Mouse (Mus musculus) kidney, adult 11 months (tissue): ENCODE results near the gene Nup54.

Experiments
- DNase-seq: peaks from one replicate; pipeline ENCODE4 v3.0.0; 2022

The Nup54 gene

DNA sequence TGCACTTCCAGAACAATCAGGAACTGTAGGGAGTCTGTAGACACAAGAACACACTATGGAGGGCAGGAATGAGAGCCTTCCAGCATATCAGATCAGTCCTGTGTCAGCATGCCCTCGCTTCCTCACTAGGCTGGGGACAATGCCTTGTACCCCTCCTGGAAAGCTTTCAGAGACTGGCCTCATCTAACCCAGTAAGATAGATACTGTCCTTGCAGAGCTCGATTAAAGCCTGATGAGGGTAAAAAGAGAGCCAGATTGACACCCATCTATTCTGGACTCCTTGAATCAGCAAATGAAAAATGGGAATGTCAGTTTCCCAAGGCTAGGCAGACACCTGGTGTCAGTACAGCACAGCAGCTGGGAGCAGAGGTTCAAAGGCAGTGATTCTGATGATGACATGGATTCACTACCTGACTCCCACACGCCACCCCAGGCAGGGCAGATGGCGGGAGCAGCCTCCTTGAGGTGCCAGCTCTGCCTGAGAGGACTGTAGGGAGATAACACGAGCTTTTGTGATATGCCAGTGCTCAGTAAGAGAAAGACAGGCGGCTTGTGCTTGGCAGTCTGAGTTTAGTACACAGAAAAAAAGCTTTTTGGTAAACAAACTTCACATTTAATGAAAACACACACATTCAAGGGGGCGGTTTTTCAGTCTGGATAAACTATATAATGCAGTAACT lies 23.4 kb downstream of the Nup54 start:
- no peak for DNase-seq

DNA sequence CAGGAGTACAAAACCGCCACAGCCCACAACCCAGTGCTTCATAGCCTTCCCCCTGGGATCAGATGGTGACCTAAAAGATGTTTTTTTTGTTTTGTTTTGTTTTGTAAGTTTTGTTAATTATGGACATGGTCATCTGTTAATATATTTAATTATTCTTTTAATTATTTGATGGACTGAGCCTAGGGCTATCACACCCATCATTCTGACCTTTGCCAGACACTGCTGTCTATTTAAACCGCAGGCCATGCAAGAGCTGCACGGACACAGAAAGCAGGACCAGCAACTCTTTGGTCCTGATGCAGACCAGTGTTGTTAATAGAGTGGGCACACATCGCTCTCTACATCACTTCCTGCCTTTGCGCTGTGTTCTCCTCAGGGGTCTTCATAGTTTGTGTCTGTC lies 24.5 kb downstream of the Nup54 start:
- DNase-seq, result no peak

DNA sequence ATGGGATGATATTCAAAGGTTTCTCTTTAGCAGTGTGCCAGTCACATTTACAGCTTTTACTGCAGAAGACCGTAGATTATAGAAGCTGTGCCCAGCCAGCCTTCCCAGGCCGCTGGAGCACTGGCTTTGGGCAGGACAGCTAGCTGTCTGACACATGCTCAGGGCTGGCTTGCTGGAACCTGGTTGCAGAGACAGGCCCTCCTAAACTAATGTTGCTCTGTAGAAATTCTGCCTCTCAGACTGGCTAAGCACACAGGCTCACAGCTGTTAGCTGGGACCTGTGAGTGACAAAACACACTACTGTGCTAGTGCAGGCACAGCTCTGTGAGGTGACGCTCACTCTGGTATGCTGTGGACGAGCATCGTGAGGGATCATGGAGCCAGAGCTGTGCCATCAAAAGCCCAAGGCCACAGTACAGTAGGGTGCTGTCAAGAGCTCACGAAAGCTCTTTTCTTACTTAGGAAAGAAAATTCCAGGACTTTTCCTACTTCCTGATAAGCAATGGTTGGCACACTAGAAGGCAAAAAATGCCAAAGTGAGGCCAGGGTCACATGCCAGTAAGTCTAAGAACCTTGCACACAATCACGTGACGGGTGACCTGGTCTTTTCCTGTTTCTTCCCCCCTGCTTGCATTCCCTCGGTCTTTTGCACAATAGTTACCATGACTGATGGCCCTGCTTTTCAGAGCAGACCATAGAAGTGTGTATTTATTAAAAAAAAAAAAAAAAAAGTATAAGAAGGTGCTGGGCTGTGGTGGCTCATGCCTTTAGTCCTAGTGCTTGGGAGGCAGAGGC lies 25.5 kb downstream of the Nup54 start:
- DNase-seq, result peak; percentile 31

DNA sequence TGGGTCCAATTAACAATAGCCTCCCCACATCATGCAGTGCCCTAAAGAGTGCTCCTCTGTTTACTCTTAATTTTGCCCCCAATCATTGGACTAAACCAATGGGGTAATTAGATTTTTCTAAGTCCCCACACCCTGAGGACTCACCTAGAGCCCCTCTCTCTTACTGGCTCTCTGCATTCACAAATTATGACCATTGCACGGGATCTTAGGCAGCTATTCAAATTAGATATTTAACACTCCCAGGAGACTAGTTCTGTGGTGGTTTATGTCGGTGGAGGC lies 30.7 kb downstream of the Nup54 start:
- DNase-seq, result no peak

DNA sequence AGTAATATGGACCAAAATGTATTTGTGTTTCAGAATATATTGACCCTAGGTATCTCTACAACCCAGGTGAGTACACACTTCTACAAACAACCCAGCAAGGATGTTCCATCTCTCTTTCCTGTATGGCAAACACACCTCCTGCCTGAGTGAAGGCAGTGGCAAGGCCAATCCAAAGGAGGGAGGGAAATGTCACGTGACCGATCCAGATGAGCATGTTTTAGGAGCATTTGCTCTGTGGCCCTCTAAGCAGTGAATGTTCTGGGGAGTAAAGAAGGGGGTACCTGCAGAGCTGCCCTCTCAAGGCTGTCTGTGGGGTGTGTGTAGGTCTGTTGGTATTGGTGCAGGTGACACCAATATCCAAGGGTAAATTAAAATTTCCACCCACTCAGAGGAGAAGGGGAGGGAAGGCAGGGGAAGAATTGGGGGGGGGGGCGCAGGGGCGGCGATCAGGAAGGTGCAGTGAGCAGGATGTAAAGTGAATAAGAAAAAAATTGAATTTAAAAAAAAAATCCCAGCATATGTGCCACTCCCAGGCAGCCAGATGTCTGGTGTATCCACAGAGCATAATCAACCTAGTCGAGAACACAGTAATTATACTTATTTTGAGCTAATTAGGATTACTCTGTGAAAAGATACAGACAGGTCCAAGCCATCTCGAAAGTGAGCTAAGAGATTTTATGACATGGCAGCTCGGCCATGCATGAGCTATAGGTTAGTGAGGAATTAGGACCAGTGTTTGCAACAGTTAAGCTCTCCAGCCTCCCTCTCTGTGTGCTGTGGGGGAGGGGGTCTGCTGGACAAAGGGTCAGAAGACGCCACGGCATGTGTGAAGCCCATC lies 31.2 kb downstream of the Nup54 start:
- DNase-seq, result no peak

DNA sequence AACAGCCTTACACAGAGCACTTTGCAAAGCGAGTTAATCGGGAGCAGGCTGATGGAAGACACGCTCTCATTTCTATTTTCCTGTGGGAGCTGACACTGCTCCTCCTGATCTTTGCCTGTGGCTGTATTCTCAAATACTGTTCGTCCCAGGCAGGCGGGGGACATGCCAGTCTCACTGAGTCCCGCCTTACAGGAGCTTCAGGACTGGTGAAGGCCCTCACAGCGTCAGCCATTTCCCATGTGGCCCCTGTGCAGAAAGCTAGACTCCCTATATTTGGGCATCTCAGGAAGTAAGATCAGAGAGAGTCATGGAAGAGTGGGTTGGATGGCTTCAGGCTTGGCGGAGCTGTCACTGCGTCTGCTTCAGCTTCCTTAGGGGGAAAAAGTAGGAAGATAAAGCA lies 32.2 kb downstream of the Nup54 start:
- DNase-seq, result no peak

DNA sequence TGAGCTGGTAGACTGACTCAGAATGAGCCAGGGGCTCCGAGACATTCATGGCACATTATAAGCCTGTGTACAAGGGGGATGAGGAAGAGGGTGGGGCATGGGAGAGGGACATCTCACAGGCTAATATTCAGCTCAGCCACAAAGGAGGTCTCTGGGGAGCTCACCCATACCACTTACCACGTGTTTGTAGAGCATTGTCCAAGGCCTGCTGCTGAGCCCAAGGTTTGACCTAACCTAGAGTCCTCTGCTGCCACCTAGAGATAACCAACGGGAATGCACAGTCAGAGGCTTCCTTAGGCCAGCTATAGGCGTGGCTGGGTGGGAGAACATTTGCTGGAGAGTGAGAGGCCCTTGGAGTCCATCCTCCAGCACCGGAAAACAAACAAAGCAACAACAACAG lies 36.9 kb downstream of the Nup54 start:
- DNase-seq, result peak; percentile 63

DNA sequence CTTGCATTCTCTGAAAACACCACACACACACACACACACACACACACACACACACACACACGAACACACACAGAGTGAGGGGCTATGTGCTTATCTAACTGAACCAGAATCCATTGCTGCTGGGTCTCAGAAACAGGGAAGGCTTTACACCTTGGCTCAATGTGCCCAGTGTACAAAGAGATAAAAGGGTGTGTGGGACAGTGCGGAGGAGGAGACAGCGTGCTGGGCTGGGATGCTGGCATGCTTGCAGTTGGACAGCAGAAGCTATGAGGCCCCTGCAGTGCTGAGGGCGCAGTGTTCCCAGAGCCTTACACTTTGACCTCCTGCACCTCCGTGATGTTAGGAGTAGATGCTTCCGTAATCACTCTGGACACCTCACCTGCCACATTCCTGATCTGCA lies 38.5 kb downstream of the Nup54 start:
- no peak for DNase-seq

DNA sequence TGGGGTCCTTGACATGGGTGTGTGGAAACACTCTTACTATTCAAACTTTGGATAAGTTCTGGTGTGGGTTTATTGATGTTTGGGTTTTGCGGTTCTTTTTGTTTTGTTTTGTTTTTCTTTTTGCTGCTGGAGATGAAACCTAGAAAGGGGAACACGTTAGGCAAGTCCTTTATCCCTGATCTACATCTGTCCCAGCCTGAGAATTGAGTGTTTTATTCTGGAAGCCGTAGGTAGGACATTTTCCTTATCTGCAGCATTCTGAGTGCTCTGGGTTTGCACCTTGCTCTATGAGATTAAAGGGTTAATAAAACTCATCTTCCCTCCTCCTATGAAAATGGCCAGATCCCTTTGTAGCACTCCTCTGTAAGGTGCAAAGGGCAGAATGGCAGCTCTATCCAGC lies 39.3 kb downstream of the Nup54 start:
- DNase-seq, result no peak

DNA sequence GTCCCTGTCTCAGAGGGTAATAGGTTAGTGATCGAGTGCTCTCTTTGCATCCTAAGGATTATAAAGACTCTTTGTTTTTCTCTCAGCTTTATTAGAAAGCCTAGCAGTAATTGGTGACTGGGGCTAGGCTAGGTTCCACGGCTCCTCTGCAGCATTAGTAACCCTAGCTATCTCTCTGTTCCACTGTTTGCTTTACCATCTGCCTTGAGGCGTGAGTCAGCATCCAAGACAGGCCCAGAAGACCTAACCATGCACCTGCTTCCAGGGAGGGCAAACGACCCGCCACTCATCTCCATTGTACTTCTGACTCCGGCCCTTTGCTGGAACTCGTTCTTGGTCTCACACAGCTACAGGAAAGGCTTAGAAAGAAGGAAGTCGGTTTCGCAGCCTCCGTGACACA lies 41.2 kb downstream of the Nup54 start:
- no peak for DNase-seq

DNA sequence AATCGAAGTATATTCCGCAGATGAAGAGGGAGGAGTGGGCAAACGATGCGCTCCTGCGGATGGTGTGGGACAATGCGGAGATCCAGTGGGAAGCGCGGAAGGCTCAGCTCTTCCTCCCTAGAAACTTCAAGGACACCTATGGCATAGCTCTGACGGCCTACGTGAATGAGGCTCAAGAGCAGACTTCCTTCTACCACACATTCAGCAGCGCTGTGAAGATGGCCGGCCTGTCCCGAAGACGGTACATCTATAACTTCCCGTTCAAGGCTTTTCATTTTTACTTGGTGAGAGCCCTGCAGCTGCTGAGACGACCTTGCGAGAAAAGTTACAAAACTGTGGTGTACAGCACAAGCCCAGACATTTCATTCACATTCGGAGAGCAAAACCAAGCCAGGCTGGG lies 42.5 kb downstream of the Nup54 start:
- DNase-seq, result no peak

DNA sequence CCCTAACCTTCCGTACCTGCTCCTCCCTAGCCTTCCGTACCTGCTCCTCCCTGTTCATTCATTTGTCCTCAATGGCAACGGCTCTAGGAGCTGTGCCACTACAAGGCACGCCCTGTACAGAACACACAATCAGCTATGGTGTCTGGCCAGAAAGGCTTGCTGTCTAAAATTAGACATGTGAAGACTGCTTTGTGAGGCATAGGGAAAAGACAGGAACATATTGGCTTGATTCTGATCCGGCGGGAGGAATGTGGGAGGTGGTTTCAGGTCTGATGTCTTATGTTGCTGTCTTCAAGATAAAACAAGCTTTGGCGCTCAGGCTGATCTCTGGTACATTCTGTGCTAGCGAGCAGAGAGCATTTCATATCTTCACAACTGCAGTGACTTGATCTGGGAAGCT lies 44.4 kb downstream of the Nup54 start:
- DNase-seq, result no peak

DNA sequence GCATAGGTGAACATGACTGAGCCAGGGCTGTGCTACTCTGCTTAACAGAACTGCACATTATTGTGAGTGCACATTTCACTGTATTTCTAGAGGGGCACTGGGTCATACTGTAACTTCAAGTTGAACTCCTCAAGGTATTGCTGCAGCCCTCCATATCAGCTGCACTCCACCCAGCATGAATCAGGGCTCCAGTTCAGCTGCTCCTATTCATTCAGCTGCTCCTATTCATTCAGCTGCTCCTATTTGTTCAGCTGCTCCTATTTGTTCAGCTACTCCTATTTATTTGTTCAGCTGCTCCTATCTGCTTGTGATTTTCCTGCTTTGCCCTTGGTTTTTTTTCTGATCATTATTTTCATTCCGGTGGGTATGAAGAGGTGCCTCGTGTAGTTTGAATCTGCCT lies 45.0 kb downstream of the Nup54 start:
- no peak for DNase-seq

DNA sequence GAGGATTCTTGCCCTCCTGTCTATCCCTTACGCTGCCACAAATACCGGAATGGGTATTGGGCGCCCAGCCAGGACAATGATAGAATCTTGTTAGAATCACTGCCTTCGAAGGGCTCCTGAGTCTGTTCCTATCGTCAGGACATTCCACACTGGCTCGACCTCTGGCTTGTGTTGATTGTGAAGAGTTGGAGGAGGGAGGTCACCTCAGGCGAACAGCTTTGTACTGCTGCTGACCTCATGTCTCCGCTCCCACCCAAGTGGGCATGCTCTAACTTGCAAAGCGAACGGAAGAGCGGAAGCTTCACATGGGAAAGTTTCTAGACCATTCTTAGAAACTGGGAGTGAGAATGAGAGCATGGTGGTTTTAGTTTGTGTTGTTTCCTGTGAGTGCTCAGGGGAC lies 47.6 kb downstream of the Nup54 start:
- DNase-seq, result peak; percentile 63

DNA sequence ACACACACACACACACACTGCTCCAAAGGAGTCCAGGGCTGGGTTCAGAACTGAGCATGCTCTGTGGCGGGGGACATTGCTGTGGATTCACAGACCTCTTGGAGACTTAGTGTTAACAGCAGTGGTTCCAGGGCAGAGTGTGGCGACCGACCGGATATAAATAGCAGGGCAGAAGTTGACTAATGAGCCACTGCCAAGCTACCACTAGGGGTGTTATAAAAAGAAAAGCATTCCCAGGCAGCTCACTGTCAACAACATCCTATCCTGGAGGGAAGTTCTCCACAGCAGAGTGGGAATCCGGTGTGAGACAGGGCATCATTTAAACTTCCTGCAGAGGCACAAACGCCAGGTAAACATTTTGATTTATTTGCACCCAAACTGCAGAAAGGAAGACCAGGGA lies 48.4 kb downstream of the Nup54 start:
- peak; percentile 60 for DNase-seq

DNA sequence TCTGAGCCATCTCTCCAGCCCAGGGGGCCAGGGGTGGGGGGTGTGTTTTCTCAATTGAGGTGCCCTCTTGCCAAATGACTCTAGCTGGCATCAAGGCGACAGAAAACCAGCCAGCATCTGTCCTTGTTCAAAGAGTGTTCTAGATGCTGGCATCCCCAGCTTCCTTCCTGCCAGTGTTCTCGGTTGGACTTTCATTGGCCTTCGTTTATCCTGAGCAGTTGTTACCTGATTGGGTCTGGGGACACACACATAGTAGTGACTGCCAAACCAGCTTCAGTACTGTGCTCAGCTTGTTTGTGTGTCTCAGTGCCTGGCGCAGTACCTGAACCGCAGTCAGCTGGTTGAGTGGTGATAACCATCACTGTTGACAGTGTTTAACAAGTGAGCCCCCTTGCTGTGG lies 48.9 kb downstream of the Nup54 start:
- DNase-seq, result no peak

DNA sequence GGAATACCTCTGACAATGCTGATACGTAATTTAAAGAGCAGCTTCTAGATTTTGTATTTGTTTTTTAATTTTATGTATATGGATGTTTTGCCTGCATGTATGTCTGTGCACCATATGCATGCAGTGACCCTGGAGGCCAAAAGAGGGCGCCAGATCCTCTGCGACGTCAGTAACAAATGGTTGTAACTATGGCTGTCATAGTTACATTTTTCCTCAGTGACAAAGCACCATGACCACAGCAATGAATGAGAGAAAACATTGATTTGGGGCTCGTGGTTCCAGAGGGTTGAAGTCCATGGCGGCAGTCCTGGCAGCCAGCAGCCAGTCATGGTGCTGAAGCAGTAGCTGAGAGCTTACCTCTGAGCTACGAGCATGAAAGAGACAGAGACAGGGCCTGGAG lies 50.2 kb downstream of the Nup54 start:
- no peak for DNase-seq

DNA sequence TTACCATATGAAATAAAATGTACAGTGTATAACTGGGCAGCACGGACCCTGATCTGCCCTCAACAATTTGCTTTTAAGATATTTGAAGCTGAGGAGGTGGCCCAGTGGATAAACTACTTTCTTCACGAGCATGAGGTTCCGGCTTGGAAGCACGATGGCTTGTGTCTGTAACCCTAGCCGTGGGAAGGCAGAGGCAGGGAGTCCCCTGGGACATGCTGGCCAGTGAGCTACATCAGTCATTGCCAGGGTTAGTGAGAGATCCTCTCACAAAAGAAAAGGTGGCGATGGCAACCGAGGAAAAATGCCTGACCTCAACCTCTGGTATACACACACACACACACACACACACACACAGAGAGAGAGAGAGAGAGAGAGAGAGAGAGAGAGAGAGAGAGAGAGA lies 51.3 kb downstream of the Nup54 start:
- no peak for DNase-seq

DNA sequence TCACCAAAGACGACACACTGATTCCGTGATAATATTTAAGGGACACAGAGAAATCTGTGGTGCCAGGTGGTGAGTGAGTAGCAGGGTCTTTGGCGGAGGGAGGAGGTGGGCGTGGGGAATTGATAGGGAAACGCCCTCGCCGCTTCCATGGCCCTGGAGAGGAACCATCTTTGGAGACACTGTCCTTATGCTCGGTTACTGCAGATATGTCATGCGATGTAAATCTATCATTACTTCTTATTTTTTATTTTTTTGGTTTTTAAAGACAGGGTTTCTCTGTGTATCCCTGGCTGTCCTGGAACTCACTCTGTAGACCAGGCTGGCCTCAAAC lies 52.7 kb downstream of the Nup54 start:
- DNase-seq, result no peak

DNA sequence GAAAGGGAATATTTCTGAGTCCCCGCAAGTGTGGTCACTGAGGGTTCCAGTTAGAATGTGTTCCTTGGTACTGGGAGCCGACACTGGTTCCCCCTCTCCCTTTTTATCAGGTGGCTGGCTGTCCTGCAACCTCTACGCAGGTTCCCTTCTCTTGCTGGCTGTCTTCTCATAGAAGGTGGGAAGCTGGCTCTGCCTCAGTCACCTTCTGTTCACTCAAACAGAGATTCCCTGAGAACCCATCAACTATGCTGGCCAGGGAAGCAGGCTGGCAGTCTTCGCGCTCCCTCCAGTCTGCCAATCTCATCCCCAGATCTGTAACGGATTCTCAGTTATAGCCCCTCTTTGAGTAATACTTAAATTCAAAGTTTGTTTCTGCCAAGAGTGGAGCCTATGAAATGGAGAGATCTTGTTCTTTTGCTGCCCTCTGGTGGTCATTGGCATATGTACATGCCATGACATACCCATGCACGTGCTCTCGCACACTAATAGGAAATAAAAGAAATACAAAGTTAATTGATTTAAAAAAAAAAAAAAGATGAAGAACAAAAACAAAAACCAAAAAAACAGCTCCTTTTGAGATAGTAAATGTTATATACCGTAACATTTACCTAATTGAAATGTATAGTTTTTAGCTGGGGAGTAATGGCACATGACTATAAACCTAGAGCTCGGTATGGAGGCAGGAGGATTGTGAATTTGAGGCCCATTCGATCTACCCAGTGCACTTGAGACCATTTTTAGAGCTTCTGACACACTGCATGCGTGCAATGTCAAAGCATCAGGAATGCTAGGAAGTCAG lies 53.3 kb downstream of the Nup54 start:
- DNase-seq, result peak; percentile 59

DNA sequence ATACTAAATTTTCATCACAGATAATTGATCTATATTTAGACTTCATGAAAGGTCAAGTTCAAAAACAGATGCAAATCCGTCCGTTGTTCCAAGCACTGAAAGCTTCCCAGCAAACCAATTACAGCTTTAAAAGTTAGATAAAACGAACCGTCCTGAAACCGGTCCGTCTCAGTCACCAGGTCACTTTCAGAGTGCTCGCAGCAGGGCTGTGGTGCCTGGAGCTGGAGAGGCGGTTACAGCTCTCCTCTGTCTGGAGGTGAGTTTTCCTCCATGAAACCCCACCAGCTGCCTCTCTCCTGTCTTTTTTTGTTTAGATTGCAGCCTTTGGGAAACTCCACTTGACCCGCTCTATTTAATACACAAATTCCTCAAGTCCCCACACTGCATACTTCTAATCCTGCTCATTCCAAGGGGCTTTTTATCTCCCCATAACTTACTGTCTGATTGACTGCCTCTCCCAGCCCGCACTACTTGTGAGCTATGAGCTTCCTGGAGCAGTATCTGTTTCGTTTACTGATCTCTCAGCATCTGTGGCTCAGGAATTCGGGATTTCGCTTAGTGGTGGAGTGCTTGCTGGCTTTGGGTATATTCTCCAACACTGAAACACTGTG lies 58.1 kb downstream of the Nup54 start:
- DNase-seq, result no peak

DNA sequence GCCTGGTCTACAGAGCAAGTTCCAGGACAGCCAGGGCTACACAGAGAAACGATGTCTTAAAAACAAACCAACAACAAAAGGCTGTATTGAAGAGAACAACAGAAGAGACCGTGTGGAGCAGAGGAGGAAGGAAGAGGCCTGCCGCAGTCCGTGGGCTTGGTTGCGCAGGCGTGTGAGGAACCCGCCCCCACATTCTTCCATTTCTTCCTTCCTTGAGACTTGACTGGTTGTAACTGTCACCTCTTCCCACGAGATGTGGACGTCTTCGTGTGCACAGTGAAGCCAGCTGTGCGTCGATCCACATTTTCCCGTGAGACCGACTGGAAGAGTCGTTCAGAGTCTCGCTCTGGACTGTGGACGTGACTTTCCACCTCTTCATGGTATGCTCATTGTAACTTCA lies 59.7 kb downstream of the Nup54 start:
- no peak for DNase-seq

DNA sequence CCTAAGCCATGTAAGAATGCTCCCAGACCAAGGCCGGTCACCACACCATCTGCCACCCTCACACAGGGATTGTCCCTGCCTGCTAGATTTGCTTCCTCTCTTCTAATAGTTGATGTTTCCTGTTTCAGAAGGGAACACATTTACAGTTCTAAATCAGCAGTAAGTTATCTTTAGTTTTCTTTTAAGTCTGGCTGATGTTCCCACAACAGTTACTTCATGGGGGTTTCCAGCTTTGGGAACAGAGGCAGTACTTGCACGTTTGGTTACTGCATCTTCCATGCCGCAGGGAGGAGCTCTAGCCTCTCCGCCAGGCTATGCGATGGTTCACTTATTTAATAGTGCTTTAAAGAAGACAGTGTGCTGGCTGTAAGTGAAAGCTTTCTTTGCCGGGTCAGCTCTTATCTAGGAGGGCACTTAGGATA lies 60.3 kb downstream of the Nup54 start:
- DNase-seq, result peak; percentile 62
